Mouse (Mus musculus) thymus, adult 18-20 months (tissue): ENCODE data around the gene Bzw2.
A peak's percentile ranks its signal among the peaks of the same experiment; 100 is the strongest.

ENCODE experiments used
- DNase-seq, 2 experiments: peaks; one replicate each; pipeline ENCODE4 v3.0.0; 2022; ENCODE audit warnings: mixed read lengths in 2 of 2

The Bzw2 gene

GRCm38 (mm10) chr12:36135409-36135808 is 22.5 kb downstream of the Bzw2 start:
- peak in 1 of 2 experiments; percentile 38 for DNase-seq

DNA sequence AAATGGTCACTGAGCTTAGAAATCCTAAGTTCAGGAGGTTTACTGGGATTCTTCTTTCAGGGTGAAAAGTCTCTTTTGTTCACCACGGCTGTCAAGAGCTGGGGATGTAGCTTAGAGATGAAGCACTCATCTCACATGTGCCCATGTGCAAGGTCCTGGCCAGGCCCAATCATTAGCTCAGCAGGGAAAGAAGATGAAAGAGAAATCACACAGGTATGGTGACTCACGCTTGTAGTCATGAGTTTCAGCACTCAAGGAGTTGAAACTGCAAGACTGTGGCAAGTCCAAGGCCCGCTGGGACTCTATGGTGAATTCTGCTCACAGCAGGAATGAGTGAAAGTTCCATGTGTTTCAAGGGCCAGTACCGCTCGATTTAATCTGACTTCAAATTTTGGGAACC is 23.8 kb downstream of the Bzw2 start:
- DNase-seq = no peak

- DNase-seq = no peak
Observed at GRCm38 (mm10) chr12:36133547-36133946, 24.3 kb downstream of the Bzw2 start.

GRCm38 (mm10) chr12:36132668-36133067 is 25.2 kb downstream of the Bzw2 start:
- DNase-seq = no peak

- no peak for DNase-seq
Observed at GRCm38 (mm10) chr12:36132254-36132653, 25.6 kb downstream of the Bzw2 start.

DNA sequence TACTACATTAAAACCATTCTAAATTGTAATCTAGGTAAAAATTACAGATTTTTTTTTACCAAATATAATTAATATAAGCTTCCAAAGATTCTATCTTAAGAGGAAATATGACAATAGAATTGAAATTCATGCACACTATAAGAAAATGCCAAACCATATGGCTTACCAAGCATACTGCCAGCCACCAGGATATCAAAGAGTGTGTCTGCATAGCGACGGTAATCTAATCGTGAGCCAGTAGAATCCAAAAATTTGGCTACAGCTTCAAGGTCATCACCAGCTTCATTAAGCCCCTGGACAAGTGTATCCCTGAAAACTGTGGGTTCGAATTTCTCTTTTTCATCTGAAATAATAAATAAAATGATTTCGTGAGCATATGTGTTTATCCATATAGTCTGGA is 28.1 kb downstream of the Bzw2 start:
- DNase-seq = no peak

- no peak for DNase-seq
Observed at GRCm38 (mm10) chr12:36126049-36126448, 31.8 kb downstream of the Bzw2 start.

DNA sequence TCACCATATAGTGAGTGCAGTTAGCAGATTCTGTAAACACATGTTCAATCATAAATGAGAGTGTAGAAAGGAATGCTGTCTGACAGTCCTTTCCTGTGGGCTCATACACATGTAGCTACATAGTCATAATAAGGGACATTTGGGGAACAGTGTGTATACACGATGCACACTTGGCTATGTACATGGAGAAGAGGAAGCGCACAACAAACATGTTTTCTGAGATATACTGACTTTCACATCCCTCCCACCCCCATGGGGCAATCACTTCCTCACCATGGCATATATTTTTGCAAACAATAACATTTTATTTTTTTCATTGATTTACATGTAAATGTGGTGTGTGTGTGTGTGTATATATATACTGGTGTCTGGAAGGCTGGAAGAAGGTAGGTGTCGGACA is 38.6 kb downstream of the Bzw2 start:
- no peak for DNase-seq

DNA sequence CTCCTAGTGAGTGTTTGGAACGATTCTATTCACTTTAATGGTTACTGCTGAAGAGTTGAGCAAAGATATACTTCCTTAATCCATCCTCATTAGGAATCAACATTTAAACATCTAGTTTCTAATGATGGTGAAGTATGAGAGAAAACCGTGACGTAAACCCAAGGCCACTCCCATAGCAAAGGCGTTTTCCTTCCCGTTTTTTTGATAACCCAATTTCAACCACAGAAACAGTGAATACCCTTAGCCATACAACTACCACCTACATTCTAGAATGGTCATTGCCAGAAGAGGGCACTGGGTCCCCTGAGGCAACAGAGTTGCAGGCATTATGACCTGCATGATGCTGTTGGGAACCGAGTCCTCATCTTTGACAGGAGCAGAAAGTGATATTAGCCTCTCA is 40.7 kb downstream of the Bzw2 start:
- DNase-seq = no peak

DNA sequence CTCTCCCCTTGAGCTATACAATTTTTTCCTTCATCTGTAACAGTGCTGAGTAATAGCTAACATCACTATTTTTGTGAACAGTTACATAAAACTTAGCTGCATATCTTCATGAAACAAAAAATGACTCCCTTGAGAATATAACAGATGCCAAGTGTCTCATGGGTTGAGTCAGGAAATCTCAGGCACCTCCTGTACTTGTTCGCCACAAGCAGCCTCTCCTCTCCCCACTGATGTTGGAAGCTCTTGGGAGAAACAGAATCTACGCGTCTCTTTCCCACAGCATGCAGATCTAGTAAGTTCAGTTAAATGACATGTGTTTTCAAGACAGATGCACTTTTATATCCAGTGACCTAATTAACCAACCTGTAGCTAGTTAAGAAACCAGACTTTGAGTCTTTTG is 45.8 kb downstream of the Bzw2 start:
- DNase-seq = no peak

- no peak for DNase-seq
Observed at GRCm38 (mm10) chr12:36111110-36111509, 46.8 kb downstream of the Bzw2 start.

- no peak for DNase-seq
Observed at GRCm38 (mm10) chr12:36110457-36110856, 47.4 kb downstream of the Bzw2 start.

GRCm38 (mm10) chr12:36108442-36108841 is 49.4 kb downstream of the Bzw2 start:
- DNase-seq = no peak

GRCm38 (mm10) chr12:36103592-36103910 is 54.3 kb downstream of the Bzw2 start:
- no peak for DNase-seq

DNA sequence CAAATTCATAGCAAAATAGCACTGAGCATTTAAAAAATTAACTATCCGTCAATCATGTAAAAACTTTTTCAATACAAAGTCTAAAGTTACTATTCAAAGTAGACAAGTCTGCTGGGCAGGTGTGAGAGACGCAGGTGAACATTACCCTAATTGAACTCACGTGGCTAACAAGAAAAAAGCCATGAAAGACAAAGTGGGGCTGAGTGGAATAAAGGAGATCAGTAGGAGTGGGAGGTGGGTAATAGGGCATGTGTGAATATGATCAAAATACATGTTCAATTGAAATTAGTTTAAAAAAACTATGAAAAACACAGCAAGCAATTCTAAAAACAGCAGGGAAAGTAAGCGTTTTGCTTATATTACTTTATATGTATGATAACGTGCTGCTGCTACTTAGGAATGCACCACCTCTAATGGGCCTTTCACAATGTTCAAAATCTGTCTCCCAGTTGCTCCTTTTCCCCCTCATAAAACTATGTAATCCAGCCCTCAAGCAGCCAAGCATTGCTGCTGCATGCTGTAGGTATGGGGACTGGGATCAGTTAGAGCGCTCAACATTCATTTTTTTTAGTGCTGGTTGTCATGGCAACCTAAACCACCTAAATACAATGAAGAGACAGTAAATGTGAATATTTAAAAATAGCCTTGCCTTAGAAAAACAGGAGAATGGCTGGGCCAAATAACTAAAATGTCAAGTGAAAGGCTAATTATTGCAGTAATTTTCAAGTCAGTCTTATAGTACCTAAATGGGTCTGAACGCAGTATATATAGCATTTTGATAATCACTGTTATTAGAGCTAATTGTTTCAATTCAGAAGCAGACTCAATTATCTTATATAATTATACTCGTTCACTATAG is 54.9 kb downstream of the Bzw2 start:
- DNase-seq = no peak

- no peak for DNase-seq
Observed at GRCm38 (mm10) chr12:36095371-36095880, 62.5 kb downstream of the Bzw2 start.

GRCm38 (mm10) chr12:36093081-36093670 is 64.7 kb downstream of the Bzw2 start:
- no peak for DNase-seq

DNA sequence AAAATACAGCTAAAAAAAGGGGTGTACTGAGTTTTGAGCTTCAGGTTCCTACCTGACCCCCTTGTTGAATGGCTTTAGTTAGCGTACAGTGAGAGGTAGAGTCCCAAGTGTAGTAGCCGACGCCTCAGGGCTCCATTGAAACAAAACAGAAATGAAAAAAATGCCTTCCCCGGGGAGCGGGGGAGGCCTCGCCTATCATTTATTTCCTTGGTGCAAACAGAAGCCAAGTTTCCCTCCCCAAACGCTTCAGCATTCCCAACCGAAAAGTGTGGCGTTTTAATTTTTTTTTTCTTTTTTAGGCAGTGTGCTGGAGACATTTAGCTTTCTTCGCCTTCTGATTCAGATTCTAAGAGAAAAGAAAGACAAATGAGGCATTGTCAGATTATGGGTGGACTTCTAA is 65.9 kb downstream of the Bzw2 start:
- no peak for DNase-seq

DNA sequence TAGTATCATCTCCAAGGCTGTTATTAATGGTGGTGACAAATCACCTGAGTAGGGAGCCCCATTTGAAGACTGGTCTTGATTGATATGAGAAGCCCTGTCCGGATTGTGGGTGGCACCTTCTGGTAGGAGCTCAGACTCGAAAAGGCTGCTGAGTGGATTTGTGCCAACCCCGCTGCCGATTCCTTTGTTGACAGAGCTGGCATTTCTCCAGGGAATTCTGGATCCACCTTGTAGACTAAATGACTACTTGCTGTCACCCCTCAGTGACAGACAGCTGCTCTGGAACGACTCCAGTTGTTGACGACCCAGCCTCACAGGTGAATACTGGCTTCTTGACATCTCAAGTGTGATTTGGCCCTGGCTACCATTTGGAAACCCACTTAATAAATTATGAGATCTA is 68.7 kb downstream of the Bzw2 start:
- DNase-seq = no peak

DNA sequence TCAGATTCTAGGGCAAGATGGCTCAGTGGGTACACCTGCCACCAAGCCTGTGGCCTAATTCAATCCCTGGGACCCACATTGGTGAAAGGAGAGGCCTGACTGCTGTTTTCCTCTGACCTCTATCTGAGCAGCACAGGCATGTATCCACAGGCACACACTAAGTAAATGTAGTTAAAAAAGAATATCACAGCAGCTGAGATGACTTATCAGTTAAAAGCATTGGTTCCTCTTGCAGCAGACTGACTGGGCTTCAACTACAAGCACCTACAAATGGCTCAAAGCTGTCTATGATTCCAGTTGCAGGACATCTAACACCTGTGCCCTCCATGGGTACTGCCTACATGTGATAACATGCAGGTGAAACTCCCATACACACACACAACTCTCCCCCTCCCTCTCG is 69.1 kb downstream of the Bzw2 start:
- DNase-seq = no peak

DNA sequence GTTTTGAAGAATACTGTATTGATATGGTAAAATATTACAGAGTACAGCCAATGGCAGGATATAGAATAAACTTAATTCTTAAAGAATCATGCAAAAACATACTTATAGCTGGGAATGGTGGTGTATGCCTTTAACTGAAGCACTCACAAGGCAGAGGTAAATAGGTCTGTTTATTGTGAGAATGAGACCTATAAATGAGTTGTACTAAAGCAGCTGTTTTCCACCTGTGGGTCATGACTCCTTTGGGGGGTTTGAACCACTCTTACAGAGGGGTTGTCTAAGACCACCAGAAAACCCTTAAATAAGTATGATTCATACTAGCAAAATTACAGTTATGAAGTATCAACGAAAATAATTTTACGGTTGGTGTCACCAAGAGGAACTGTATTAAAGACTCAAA is 72.5 kb downstream of the Bzw2 start:
- DNase-seq = no peak

- DNase-seq = no peak
Observed at GRCm38 (mm10) chr12:36078101-36078899, 79.6 kb downstream of the Bzw2 start.

GRCm38 (mm10) chr12:36072860-36073259 is 85.0 kb downstream of the Bzw2 start:
- no peak for DNase-seq

- no peak for DNase-seq
Observed at GRCm38 (mm10) chr12:36070231-36070630, 87.6 kb downstream of the Bzw2 start.
